Mouse (Mus musculus): ENCODE measurements around the gene Serinc5.
"Not testable (repeated sequence)": the region's sequence is repeated elsewhere in the genome, so short reads cannot be mapped to it uniquely, and the experiment has no call there.

Gene Serinc5

GRCm38 (mm10) chr13:92665008-92665407 lies 54.1 kb downstream of the Serinc5 start:
- no peak for DNase-seq (ENCODE audit: low read depth, low spot score)

GRCm38 (mm10) chr13:92668214-92668985 lies 57.5 kb downstream of the Serinc5 start:
- no peak for DNase-seq (ENCODE audit: low read depth, low spot score)

- DNase-seq (ENCODE audit: low read depth, low spot score), result peak; percentile 27
These were observed 60.8 kb downstream of the Serinc5 start for GRCm38 (mm10) chr13:92671727-92672126.

GRCm38 (mm10) chr13:92674676-92675075 lies 63.8 kb downstream of the Serinc5 start:
- DNase-seq (ENCODE audit: low read depth, low spot score), result peak; percentile 34

- no peak for DNase-seq (ENCODE audit: low read depth, low spot score)
These were observed 64.4 kb downstream of the Serinc5 start for GRCm38 (mm10) chr13:92675308-92675707.

GRCm38 (mm10) chr13:92675897-92676584 lies 65.2 kb downstream of the Serinc5 start:
- DNase-seq (ENCODE audit: low read depth, low spot score), result peak; percentile 13

GRCm38 (mm10) chr13:92677656-92678055 lies 66.8 kb downstream of the Serinc5 start:
- no peak for DNase-seq (ENCODE audit: low read depth, low spot score)

GRCm38 (mm10) chr13:92679661-92680060 lies 68.8 kb downstream of the Serinc5 start:
- no peak for DNase-seq (ENCODE audit: low read depth, low spot score)

- DNase-seq (ENCODE audit: low read depth, low spot score), result no peak
These were observed 70.7 kb downstream of the Serinc5 start for GRCm38 (mm10) chr13:92681541-92681940.

GRCm38 (mm10) chr13:92682833-92683232 lies 71.9 kb downstream of the Serinc5 start:
- DNase-seq (ENCODE audit: low read depth, low spot score), result no peak

GRCm38 (mm10) chr13:92683464-92683863 lies 72.6 kb downstream of the Serinc5 start:
- no peak for DNase-seq (ENCODE audit: low read depth, low spot score)

- DNase-seq (ENCODE audit: low read depth, low spot score), result no peak
These were observed 73.4 kb downstream of the Serinc5 start for GRCm38 (mm10) chr13:92684310-92684709.

GRCm38 (mm10) chr13:92685273-92685672 lies 74.4 kb downstream of the Serinc5 start:
- no peak for DNase-seq (ENCODE audit: low read depth, low spot score)

GRCm38 (mm10) chr13:92687151-92687550 lies 76.3 kb downstream of the Serinc5 start:
- not testable (repeated sequence) for DNase-seq (ENCODE audit: low read depth, low spot score)

GRCm38 (mm10) chr13:92689061-92689460 lies 78.2 kb downstream of the Serinc5 start:
- no peak for DNase-seq (ENCODE audit: low read depth, low spot score)

GRCm38 (mm10) chr13:92693866-92694550 lies 83.1 kb downstream of the Serinc5 start:
- DNase-seq (ENCODE audit: low read depth, low spot score), result no peak

- DNase-seq (ENCODE audit: low read depth, low spot score), result no peak
These were observed 85.6 kb downstream of the Serinc5 start for GRCm38 (mm10) chr13:92696491-92696939.

GRCm38 (mm10) chr13:92697141-92697540 lies 86.2 kb downstream of the Serinc5 start:
- DNase-seq (ENCODE audit: low read depth, low spot score), result no peak

GRCm38 (mm10) chr13:92698781-92699180 lies 87.9 kb downstream of the Serinc5 start:
- DNase-seq (ENCODE audit: low read depth, low spot score), result no peak

- DNase-seq (ENCODE audit: low read depth, low spot score), result no peak
These were observed 88.5 kb downstream of the Serinc5 start for GRCm38 (mm10) chr13:92699395-92699794.

GRCm38 (mm10) chr13:92702035-92702434 lies 91.1 kb downstream of the Serinc5 start:
- no peak for DNase-seq (ENCODE audit: low read depth, low spot score)

Data from CD4-positive, CD25-positive, alpha-beta regulatory T cell, adult 2 months (primary cell).